Mouse (Mus musculus): ENCODE results near the gene Zfp526. TPM values are rescaled to one million over a fixed set of nuclear protein-coding genes. Genes with fewer than 3 reads are reported as not detected.

Zfp526 gene
- 3.2 and 3.4 TPM in 2 replicates for polyA plus RNA-seq (2014; fragmentation: Nextera tagmentation; extraction: Ambion mirVana)

DNA sequence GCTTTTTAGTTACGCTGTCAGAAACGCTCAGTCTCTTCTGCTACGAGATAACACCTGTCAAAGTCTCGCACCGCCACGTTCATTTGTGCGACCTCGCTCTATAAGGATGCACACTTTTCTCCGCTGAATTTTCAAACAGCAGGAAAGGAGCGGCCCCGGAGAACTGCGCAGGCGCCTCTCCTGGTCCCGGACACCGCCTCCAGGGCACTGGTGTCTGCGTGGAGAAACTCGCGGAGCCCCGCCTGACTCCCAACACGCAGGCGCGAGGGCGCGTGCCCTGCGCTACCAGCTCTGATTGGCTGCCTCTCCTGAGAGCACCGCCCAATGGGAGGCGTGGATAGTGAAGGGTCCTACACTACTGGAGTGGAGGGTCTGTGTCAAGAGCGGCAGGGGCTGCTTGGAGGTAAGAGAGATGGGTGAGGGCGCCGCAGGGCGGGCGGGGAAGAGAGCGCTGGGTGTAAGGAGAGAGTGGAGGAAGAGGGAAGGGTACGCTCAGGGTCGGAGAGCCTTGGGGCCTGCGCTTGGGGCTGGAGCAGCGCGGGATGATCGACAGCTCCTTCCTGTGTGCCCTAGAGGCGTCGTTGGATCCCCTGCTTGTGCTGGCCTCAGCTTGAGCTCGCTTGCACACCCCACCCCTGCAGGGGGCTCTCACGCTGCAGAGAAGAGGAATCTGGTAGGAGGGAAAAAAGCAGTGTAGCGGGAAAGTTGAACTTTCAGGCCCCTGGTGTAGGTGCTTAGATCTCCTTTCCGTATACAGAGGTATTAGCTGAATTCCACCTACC is at the start of gene Zfp526:
Gene Zfp526 (plus strand): TSS at position 324 of the 782 bp plus-strand sequence.
- Histone ChIP-seq H3K4me3 (ENCODE audit: low read depth, low read length) (peak within 1 kb of the TSS; percentile 72), H3K9ac (ENCODE audit: low read length) (peak within 1 kb of the TSS; percentile 77), H3K9me3 (ENCODE audit: control insufficient read depth, low read length) (no peaks in the 10 kb centered on the region), H3K4me2 (ENCODE audit: low read depth, severe bottlenecking) (peak within 1 kb of the TSS; percentile 89), H3K27ac (replicated peaks; ENCODE audit: low read depth, low read length) (peak within 1 kb of the TSS; percentile 32; the same call in 1 of the 2 replicates), H3K4me1 (ENCODE audit: control insufficient read depth, insufficient read depth, low read length) (peaks cover 21% of the 10 kb centered on the region), H3K36me3 (ENCODE audit: control insufficient read depth, insufficient read depth, low read length) (peaks cover 15% of the 10 kb centered on the region), H3K27me3 (ENCODE audit: control insufficient read depth, insufficient read depth, low read length) (no peaks in the 10 kb centered on the region)
- ATAC-seq (ENCODE audit: insufficient number of reproducible peaks, low FRiP score, low TSS enrichment, low read depth) (peak; percentile 94), DNase-seq (ENCODE audit: low spot score) (peak; percentile 98)
- WGBS, result under 1% methylated on average over 44 of the region's 45 CpGs

DNA sequence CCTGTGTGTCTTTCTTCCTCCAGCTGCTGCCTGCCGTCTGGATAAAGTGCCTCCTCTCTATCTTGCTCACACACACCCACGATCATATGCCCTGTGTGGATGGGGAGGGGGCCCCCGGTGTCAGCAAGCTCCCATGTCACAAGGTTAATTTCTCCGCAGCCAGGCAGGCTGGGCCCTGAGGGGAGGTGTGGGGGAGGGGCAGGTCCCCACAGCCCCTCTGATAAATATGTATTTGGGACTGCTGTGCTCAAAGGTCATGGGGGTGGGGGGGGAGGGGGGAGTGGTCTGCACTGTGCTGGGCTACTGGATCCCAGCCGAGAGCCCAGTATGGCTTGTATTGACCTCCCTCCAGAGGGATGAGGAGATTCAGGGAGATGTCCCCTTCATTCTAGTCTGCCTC is 48.6 kb upstream of the Zfp526 start:
- Histone ChIP-seq H3K27me3 (ENCODE audit: control insufficient read depth, insufficient read depth, low read length) (peaks cover 18% of the 10 kb centered on the region), H3K4me1 (ENCODE audit: control insufficient read depth, insufficient read depth, low read length) (no peaks in the 10 kb centered on the region), H3K4me2 (ENCODE audit: low read depth, severe bottlenecking) (no peak overlapping the region), H3K36me3 (ENCODE audit: control insufficient read depth, insufficient read depth, low read length) (no peaks in the 10 kb centered on the region), H3K4me3 (ENCODE audit: low read depth, low read length) (no peak overlapping the region), H3K27ac (replicated peaks; ENCODE audit: low read depth, low read length) (no peak overlapping the region), H3K9ac (ENCODE audit: low read length) (no peak overlapping the region), H3K9me3 (ENCODE audit: control insufficient read depth, low read length) (no peaks in the 10 kb centered on the region)
- WGBS, result 28% methylated on average over 5 of the region's 5 CpGs
- 0 out of 2 replicates have a peak, but pooled peaks have one; percentile 26 for ATAC-seq (ENCODE audit: insufficient number of reproducible peaks, low FRiP score, low TSS enrichment, low read depth)
- DNase-seq (ENCODE audit: low spot score), result no peak

DNA sequence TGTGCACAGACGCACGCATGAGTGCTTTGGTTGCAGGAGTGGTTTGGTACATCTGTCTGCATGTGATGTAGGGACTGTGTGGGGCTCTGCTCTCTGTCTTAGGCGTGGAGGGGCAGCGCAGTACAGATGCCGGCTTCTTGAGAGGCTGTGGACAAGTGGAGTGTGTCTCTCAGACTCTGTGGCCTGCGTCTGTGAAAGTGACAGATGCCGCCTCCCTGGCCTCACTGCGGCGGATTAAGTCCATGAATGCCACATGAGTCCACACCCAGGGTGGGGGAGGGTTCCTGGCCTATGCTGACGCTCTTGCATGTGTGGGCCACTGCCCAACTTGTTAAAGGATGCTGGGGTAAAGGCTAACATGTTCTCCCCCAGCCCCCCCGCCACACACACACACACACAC is 46.9 kb upstream of the Zfp526 start:
- Histone ChIP-seq H3K4me3 (ENCODE audit: low read depth, low read length) (no peak overlapping the region), H3K27me3 (ENCODE audit: control insufficient read depth, insufficient read depth, low read length) (peaks cover 33% of the 10 kb centered on the region), H3K27ac (replicated peaks; ENCODE audit: low read depth, low read length) (no peak overlapping the region), H3K36me3 (ENCODE audit: control insufficient read depth, insufficient read depth, low read length) (no peaks in the 10 kb centered on the region), H3K4me1 (ENCODE audit: control insufficient read depth, insufficient read depth, low read length) (peaks cover 4% of the 10 kb centered on the region; the same call in 1 of the 2 replicates), H3K4me2 (ENCODE audit: low read depth, severe bottlenecking) (no peak overlapping the region), H3K9ac (ENCODE audit: low read length) (no peak overlapping the region), H3K9me3 (ENCODE audit: control insufficient read depth, low read length) (no peaks in the 10 kb centered on the region)
- DNase-seq (ENCODE audit: low spot score) (no peak), ATAC-seq (ENCODE audit: insufficient number of reproducible peaks, low FRiP score, low TSS enrichment, low read depth) (no peak)
- 68% methylated on average over 11 of the region's 11 CpGs for WGBS

DNA sequence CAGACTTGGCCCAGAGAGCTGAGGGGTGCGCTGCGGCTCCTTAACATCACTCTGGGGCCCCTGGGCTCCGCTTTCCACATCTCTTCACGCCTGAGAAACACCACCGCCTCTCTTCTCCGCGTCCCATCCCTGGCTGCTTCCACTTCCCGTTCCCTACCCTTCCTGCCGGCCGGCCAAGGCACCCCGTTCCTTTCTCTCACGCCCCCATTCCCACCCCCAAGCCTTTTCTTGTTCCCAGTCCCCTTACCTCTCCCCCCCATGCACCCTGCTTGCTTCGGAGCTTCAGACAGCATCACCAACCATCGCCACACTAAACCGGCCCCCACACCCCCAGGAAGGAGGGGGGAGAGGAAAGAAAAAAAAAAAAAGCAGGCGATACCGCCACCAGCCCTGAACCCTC is 42.9 kb upstream of the Zfp526 start:
- no peak overlapping the region for H3K27ac ChIP-seq (replicated peaks; ENCODE audit: low read depth, low read length)
- H3K9ac ChIP-seq (ENCODE audit: low read length), result no peak overlapping the region
- H3K36me3 ChIP-seq (ENCODE audit: control insufficient read depth, insufficient read depth, low read length), result no peaks in the 10 kb centered on the region
- DNase-seq (ENCODE audit: low spot score) (no peak), ATAC-seq (ENCODE audit: insufficient number of reproducible peaks, low FRiP score, low TSS enrichment, low read depth) (no peak)
- 1% methylated on average over 17 of the region's 17 CpGs for WGBS
- peaks cover 69% of the 10 kb centered on the region for H3K27me3 ChIP-seq (ENCODE audit: control insufficient read depth, insufficient read depth, low read length)
- no peaks in the 10 kb centered on the region for H3K9me3 ChIP-seq (ENCODE audit: control insufficient read depth, low read length)
- H3K4me1 ChIP-seq (ENCODE audit: control insufficient read depth, insufficient read depth, low read length), result peaks cover 11% of the 10 kb centered on the region; the same call in 1 of the 2 replicates
- H3K4me2 ChIP-seq (ENCODE audit: low read depth, severe bottlenecking), result peak overlapping the region; percentile 83
- H3K4me3 ChIP-seq (ENCODE audit: low read depth, low read length), result peak overlapping the region; percentile 45

DNA sequence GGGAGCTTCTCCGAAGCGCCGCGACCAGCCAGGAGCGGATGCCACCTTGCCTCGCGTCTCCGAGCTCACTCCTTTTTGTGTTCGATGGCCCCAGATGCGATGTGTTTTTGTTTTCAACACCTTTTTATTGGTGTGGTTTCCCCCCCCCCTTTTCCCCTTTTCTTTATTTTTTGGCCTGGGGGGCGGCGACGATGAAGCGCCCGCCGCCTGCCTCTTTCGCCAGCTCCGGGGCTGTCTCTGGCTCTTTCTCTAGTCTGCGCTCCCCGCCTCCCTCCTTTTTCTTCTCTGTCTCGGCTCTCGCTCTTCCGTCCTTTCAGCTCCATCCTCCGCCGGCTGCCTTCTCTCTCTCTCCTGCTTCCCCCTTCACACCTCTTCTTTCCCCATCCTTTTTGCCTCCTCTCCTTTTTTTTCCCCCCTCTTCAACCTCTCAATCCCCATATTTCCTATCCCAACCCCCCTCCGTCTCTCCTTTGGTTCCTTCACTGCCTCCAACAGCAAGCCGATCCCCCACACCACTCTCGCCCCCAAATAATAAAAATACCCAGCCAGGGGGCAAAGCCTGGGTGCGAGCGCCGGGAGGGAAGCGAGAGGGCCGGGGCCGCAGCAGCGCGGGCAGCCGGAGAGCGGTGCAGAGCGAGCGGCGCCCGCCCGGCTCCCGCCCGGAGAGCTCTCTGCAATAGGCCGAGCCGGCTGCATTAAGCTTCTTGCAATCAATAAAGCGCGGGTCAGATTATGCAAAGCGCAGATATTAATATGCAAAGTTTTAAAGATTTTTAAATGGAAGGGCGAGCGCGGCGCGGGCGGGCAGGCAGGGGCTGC is 42.2 kb upstream of the Zfp526 start:
- Histone ChIP-seq H3K4me2 (ENCODE audit: low read depth, severe bottlenecking) (peak overlapping the region; percentile 83), H3K9me3 (ENCODE audit: control insufficient read depth, low read length) (no peaks in the 10 kb centered on the region), H3K27me3 (ENCODE audit: control insufficient read depth, insufficient read depth, low read length) (peaks cover 72% of the 10 kb centered on the region), H3K36me3 (ENCODE audit: control insufficient read depth, insufficient read depth, low read length) (no peaks in the 10 kb centered on the region), H3K27ac (replicated peaks; ENCODE audit: low read depth, low read length) (no peak overlapping the region), H3K4me1 (ENCODE audit: control insufficient read depth, insufficient read depth, low read length) (peaks cover 11% of the 10 kb centered on the region; the same call in 1 of the 2 replicates), H3K9ac (ENCODE audit: low read length) (peak overlapping the region; percentile 48), H3K4me3 (ENCODE audit: low read depth, low read length) (peak overlapping the region; percentile 45)
- ATAC-seq (ENCODE audit: insufficient number of reproducible peaks, low FRiP score, low TSS enrichment, low read depth) (peak; percentile 74), DNase-seq (ENCODE audit: low spot score) (peak; percentile 51)
- WGBS, result under 1% methylated on average over 55 of the region's 56 CpGs

DNA sequence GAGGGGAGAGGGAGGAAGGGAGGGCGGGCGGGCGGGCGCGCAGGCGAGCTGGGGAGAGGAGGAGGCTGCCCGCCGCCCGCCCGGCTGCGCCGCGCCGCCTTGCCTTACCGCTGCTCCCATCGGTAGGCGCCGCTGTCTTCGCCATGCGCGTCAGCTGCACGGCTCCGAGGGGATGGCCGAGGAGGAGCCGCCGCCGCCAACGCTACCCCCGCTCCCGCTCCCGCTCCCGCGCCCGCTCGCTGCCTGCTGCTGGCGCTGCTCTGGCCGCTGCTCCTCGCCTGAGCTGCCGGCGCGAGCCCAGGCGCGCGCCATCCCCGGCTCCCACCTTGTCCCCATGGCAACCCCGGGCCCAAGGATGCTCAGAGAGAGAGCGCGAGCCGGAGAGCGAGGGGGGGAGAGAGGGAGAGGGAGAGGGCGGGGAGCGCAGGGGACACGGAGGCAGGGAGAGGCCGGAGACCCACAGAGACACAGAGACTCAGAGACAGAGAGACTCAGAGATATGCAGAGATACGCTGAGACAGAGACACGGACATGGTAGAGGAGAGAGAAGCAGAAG is 41.5 kb upstream of the Zfp526 start, which contains the start of gene Pou2f2:
Gene Pou2f2 (minus strand): TSS at position 121 of the 556 bp plus-strand sequence.
- peak; percentile 89 for DNase-seq (ENCODE audit: low spot score)
- WGBS, result under 1% methylated on average over 30 of the region's 56 CpGs

DNA sequence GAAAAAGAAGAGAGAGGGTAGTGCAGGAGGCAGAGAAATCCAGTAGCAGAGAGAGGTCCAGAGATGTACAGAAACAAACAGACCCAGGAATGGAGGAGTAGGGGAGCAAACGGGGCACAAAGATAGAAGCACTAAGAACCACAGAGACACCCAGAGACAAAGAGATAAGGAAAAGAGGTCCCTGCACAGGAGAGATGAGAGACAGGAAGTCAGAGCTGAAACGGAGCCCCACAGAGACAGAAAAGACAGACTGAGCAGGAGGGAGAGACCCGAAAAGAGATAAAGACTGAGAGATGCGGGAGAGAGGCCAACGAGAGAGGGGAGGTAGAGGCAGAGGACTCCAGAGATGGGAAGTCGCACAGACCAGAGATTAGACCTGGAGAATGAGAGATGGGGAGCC is 40.7 kb upstream of the Zfp526 start:
- peak overlapping the region; percentile 45; the same call in 1 of the 2 replicates for H3K4me3 ChIP-seq (ENCODE audit: low read depth, low read length)
- DNase-seq (ENCODE audit: low spot score) (no peak), ATAC-seq (ENCODE audit: insufficient number of reproducible peaks, low FRiP score, low TSS enrichment, low read depth) (no peak)
- H3K9ac ChIP-seq (ENCODE audit: low read length), result no peak overlapping the region
- no peak overlapping the region for H3K4me2 ChIP-seq (ENCODE audit: low read depth, severe bottlenecking)
- H3K27me3 ChIP-seq (ENCODE audit: control insufficient read depth, insufficient read depth, low read length), result peaks cover 71% of the 10 kb centered on the region
- peaks cover 11% of the 10 kb centered on the region; the same call in 1 of the 2 replicates for H3K4me1 ChIP-seq (ENCODE audit: control insufficient read depth, insufficient read depth, low read length)
- 6% methylated on average over 6 of the region's 6 CpGs for WGBS
- H3K36me3 ChIP-seq (ENCODE audit: control insufficient read depth, insufficient read depth, low read length), result no peaks in the 10 kb centered on the region
- no peak overlapping the region for H3K27ac ChIP-seq (replicated peaks; ENCODE audit: low read depth, low read length)
- H3K9me3 ChIP-seq (ENCODE audit: control insufficient read depth, low read length), result no peaks in the 10 kb centered on the region

More for the DNA sequence above, 41.5 kb upstream of the Zfp526 start, which contains the start of gene Pou2f2:
- peak within 1 kb of the TSS; percentile 45 for H3K4me3 ChIP-seq (ENCODE audit: low read depth, low read length)
- H3K4me1 ChIP-seq (ENCODE audit: control insufficient read depth, insufficient read depth, low read length), result peaks cover 11% of the 10 kb centered on the region; the same call in 1 of the 2 replicates
- H3K27me3 ChIP-seq (ENCODE audit: control insufficient read depth, insufficient read depth, low read length), result peaks cover 72% of the 10 kb centered on the region
- H3K36me3 ChIP-seq (ENCODE audit: control insufficient read depth, insufficient read depth, low read length), result no peaks in the 10 kb centered on the region
- peak; percentile 85 for ATAC-seq (ENCODE audit: insufficient number of reproducible peaks, low FRiP score, low TSS enrichment, low read depth)
- no peaks in the 10 kb centered on the region for H3K9me3 ChIP-seq (ENCODE audit: control insufficient read depth, low read length)
- peak within 1 kb of the TSS; percentile 48 for H3K9ac ChIP-seq (ENCODE audit: low read length)
- peak within 1 kb of the TSS; percentile 83 for H3K4me2 ChIP-seq (ENCODE audit: low read depth, severe bottlenecking)
- H3K27ac ChIP-seq (replicated peaks; ENCODE audit: low read depth, low read length), result no peak within 1 kb of the TSS

DNA sequence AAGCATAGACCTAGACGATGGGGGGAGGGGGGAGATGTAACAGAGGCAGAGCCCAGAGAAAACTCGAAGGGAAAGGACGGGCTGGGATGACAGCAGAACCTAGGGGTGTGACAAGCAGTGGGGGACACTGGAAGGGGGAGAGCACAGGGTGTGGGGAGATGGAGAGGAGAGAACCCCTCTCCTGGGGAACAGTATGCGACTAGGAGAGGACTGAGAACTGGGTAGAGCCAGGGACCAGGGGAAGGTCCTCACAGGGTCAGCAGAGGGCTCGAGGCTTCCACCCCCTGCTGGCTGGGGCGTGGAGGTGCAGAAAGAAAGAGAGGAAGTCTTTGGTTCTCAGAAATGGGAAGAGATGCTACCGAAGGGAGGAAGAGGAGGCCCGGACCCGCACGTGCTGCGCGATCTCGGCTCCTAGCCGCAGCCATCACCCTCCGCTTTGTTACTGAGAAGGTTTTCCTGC is 39.9 kb upstream of the Zfp526 start:
- WGBS, result 2% methylated on average over 15 of the region's 15 CpGs
- Histone ChIP-seq H3K4me1 (ENCODE audit: control insufficient read depth, insufficient read depth, low read length) (peaks cover 11% of the 10 kb centered on the region; the same call in 1 of the 2 replicates), H3K27me3 (ENCODE audit: control insufficient read depth, insufficient read depth, low read length) (peaks cover 67% of the 10 kb centered on the region), H3K36me3 (ENCODE audit: control insufficient read depth, insufficient read depth, low read length) (no peaks in the 10 kb centered on the region), H3K4me2 (ENCODE audit: low read depth, severe bottlenecking) (0 out of 2 replicates have a peak overlapping the region, but pooled peaks have one; percentile 10), H3K4me3 (ENCODE audit: low read depth, low read length) (no peak overlapping the region), H3K9ac (ENCODE audit: low read length) (no peak overlapping the region), H3K9me3 (ENCODE audit: control insufficient read depth, low read length) (no peaks in the 10 kb centered on the region), H3K27ac (replicated peaks; ENCODE audit: low read depth, low read length) (no peak overlapping the region)
- DNase-seq (ENCODE audit: low spot score) (peak; percentile 58), ATAC-seq (ENCODE audit: insufficient number of reproducible peaks, low FRiP score, low TSS enrichment, low read depth) (no peak)

Measured in limb, embryonic 11.5 days (tissue).